Comparison of ENCODE assay signal across 8 mouse cellular contexts in the genomic region with DNA sequence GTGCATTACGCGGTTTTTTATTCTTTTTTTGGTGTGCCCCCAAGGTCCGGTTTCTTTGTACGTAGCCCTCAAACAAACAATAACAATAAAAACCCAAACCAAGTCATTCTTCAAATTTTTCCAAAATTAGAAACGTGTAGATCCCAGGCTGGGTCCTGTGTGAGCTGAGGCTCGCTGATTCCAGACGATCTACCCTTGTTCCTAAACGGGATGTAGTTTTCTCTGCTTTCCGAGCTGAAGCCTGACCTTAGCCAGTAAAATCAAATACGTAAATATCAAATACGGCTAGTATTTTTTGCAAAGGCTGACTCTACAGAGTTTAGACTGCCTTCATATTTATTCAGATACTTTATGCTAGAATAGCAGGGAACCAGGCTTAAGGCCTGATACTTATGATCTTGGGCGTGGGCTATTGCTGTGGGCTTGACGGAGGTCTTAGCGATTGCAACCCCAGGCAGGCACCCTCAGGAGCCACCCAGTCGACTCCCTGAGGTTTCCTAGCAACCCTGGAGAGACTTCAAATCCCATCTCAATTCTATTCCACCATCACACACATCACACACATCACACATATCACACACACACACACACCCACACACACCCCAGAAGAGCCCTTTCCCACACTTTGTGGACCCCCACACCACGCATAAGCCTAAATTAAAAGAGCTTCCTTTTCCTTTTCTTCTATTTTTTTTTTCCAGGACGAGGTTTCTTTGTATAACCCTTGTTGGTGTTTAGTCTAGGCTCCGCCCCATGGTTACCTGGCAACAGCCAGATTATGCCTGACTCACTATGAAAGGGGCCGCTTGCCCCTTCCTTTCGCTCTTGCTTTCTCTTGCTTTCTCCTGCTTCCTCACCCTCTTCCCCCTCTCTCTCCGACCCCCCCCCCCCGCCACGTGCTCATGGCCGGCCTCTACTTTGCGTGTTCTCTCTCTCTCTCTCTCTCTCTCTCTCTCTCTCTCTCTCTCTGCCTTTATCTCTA. TPM values are rescaled to one million over a fixed set of nuclear protein-coding genes. Genes with fewer than 3 reads are reported as not detected.
A peak's percentile ranks its signal among the peaks of the same experiment; 100 is the strongest.
DNase-seq lines count a peak whose midpoint lies in the region; ATAC-seq and TF ChIP-seq lines count a peak whose summit lies in the region.

No protein-coding gene starts in this region.

- H3K36me3 ChIP-seq in heart, postnatal 0 days (replicated peaks; ENCODE audit: control insufficient read depth, insufficient read depth, low read length), result no peaks in the 10 kb centered on the region
- H3K36me3 ChIP-seq in liver, postnatal 0 days (replicated peaks; ENCODE audit: insufficient read depth, low read length), result no peaks in the 10 kb centered on the region
- H3K36me3 ChIP-seq in neural tube, embryonic 15.5 days, result no peaks in the 10 kb centered on the region

- H3K4me3 ChIP-seq in bone marrow macrophage, adult 2 months (ENCODE audit: insufficient read depth, low read length), result peak overlapping the region; percentile 49
- H3K4me3 ChIP-seq in heart, postnatal 0 days (ENCODE audit: low read depth, low read length), result peak overlapping the region; percentile 19
- H3K4me3 ChIP-seq in liver, postnatal 0 days (ENCODE audit: low read depth, low read length), result peak overlapping the region; percentile 40
- peak overlapping the region; percentile 36 for H3K4me3 ChIP-seq in neural tube, embryonic 15.5 days (replicated peaks)

- no peak for TF ChIP-seq CTCF in bone marrow macrophage, adult 2 months (IDR thresholded peaks at IDR 0.05; ENCODE audit: low read depth, low read length)
- TF ChIP-seq CTCF in heart, postnatal 0 days (IDR thresholded peaks at IDR 0.05; ENCODE audit: low read depth), result no peak
- TF ChIP-seq CTCF in liver, postnatal 0 days (IDR thresholded peaks at IDR 0.05; ENCODE audit: low read depth), result no peak

- no peak for TF ChIP-seq POLR2A in bone marrow macrophage, adult 2 months (IDR thresholded peaks at IDR 0.05; ENCODE audit: borderline replicate concordance, low read depth, low read length)

- no peaks in the 10 kb centered on the region for H3K27me3 ChIP-seq in heart, postnatal 0 days (ENCODE audit: control insufficient read depth, insufficient read depth, low read length)
- no peaks in the 10 kb centered on the region for H3K27me3 ChIP-seq in liver, postnatal 0 days (ENCODE audit: insufficient read depth, low read length)
- H3K27me3 ChIP-seq in neural tube, embryonic 15.5 days (replicated peaks), result no peaks in the 10 kb centered on the region

- peak overlapping the region; percentile 48 for H3K4me2 ChIP-seq in heart, postnatal 0 days (ENCODE audit: low read depth, low read length)
- peak overlapping the region; percentile 70 for H3K4me2 ChIP-seq in liver, postnatal 0 days (ENCODE audit: low read depth, low read length)
- peak overlapping the region; percentile 54 for H3K4me2 ChIP-seq in neural tube, embryonic 15.5 days

- H3K27ac ChIP-seq in bone marrow macrophage, adult 2 months (ENCODE audit: insufficient read depth, low read depth, low read length), result peak overlapping the region; percentile 100
- peak overlapping the region; percentile 97 for H3K27ac ChIP-seq in heart, postnatal 0 days (ENCODE audit: low read depth)
- peak overlapping the region; percentile 100 for H3K27ac ChIP-seq in liver, postnatal 0 days (ENCODE audit: low read depth)
- peak overlapping the region; percentile 97 for H3K27ac ChIP-seq in neural tube, embryonic 15.5 days (replicated peaks)

- DNase-seq in heart, postnatal 0 days (ENCODE audit: low spot score), result peak; percentile 93
- peak; percentile 90 to 94 for DNase-seq in kidney, postnatal 25 days
- peak; percentile 87 for DNase-seq in liver, postnatal 0 days
- DNase-seq in thymus, adult 18-20 months, result peak; percentile 69 to 86

- H3K9me3 ChIP-seq in heart, postnatal 0 days (replicated peaks; ENCODE audit: control insufficient read depth, low read length), result no peaks in the 10 kb centered on the region
- H3K9me3 ChIP-seq in liver, postnatal 0 days (ENCODE audit: low read length), result no peaks in the 10 kb centered on the region
- H3K9me3 ChIP-seq in neural tube, embryonic 15.5 days (replicated peaks), result no peaks in the 10 kb centered on the region

- peaks cover 33% of the 10 kb centered on the region for H3K4me1 ChIP-seq in bone marrow macrophage, adult 2 months (ENCODE audit: control insufficient read depth, insufficient read depth, low read length)
- peaks cover 25% of the 10 kb centered on the region for H3K4me1 ChIP-seq in heart, postnatal 0 days (ENCODE audit: control insufficient read depth, insufficient read depth)
- H3K4me1 ChIP-seq in liver, postnatal 0 days (ENCODE audit: insufficient read depth), result peaks cover 37% of the 10 kb centered on the region
- H3K4me1 ChIP-seq in neural tube, embryonic 15.5 days, result peaks cover 39% of the 10 kb centered on the region

- WGBS in heart, postnatal 0 days, result 11% methylated on average over 23 of the region's 25 CpGs
- 8% methylated on average over 24 of the region's 25 CpGs for WGBS in liver, postnatal 0 days (ENCODE audit: insufficient replicate concordance)
- WGBS in neural tube, embryonic 15.5 days, result 6% methylated on average over 23 of the region's 25 CpGs

- H3K9ac ChIP-seq in heart, postnatal 0 days (replicated peaks; ENCODE audit: low read depth, low read length), result peak overlapping the region; percentile 39
- peak overlapping the region; percentile 63 for H3K9ac ChIP-seq in liver, postnatal 0 days (replicated peaks)
- peak overlapping the region; percentile 46 for H3K9ac ChIP-seq in neural tube, embryonic 15.5 days (replicated peaks)

- TF ChIP-seq EP300 in heart, postnatal 0 days (IDR thresholded peaks at IDR 0.05; ENCODE audit: low read depth), result no peak
- no peak for TF ChIP-seq EP300 in liver, postnatal 0 days (IDR thresholded peaks at IDR 0.05; ENCODE audit: low read depth)

- ATAC-seq in CD4-positive, CD25-positive, alpha-beta regulatory T cell, adult 4 months, result peak; percentile 67
- ATAC-seq in erythroid progenitor cell, adult 5-6 weeks (replicated peaks; ENCODE audit: low FRiP score, poor library complexity, severe bottlenecking), result peak; percentile 36; the same call in 1 of the 2 replicates
- no peak for ATAC-seq in heart, postnatal 0 days (ENCODE audit: insufficient read depth, low read depth)
- ATAC-seq in liver, postnatal 0 days, result no peak
- peak; percentile 65 for ATAC-seq in neural tube, embryonic 15.5 days (ENCODE audit: low FRiP score)

RNA-seq across cellular contexts. Expression of a gene that starts 3.9 kb away (rescaled TPM):
- 1,000 to 10,000 TPM in 1 of 2 experiments, 100 to 1,000 TPM in 1; 954 to 1,216 TPM for polyA plus RNA-seq in CD4-positive, CD25-positive, alpha-beta regulatory T cell, adult 4 months (2017; shearing (Covaris generic))
- polyA plus RNA-seq in bone marrow macrophage, adult 2 months (2012; ENCODE audit: insufficient read depth, insufficient read length, missing spikeins), result 808 and 810 TPM in 2 replicates
- total RNA-seq in erythroid progenitor cell, adult 5-6 weeks (2015; ENCODE audit: low replicate concordance), result 158 and 186 TPM in 2 replicates
- 215 and 222 TPM in 2 replicates for total RNA-seq in erythroid progenitor cell, adult 5-6 weeks (2017; ENCODE audit: low replicate concordance)
- total RNA-seq in heart, postnatal 0 days (2014; rRNA removed; ENCODE audit: low replicate concordance), result 889 and 1,003 TPM in 2 replicates
- polyA plus RNA-seq in heart, postnatal 0 days (2015; fragmentation: Nextera tagmentation; extraction: Ambion mirVana), result 742 and 892 TPM in 2 replicates
- 369 and 531 TPM in 2 replicates for polyA plus RNA-seq in liver, postnatal 0 days (2015; fragmentation: Nextera tagmentation; extraction: Ambion mirVana)
- 1,353 and 1,380 TPM in 2 replicates for polyA plus RNA-seq in neural tube, embryonic 15.5 days (2015; fragmentation: Nextera tagmentation; extraction: Ambion mirVana)

RNA-seq across cellular contexts. Expression of a gene that starts 4.8 kb away (rescaled TPM):
- 1 to 10 TPM in 1 of 2 experiments, under 1 TPM in 1; 0.70 to 1.0 TPM for polyA plus RNA-seq in CD4-positive, CD25-positive, alpha-beta regulatory T cell, adult 4 months (2017; shearing (Covaris generic))
- not detected in 2 replicates for polyA plus RNA-seq in bone marrow macrophage, adult 2 months (2012; ENCODE audit: insufficient read depth, insufficient read length, missing spikeins)
- not detected in 2 replicates for total RNA-seq in erythroid progenitor cell, adult 5-6 weeks (2015; ENCODE audit: low replicate concordance)
- total RNA-seq in erythroid progenitor cell, adult 5-6 weeks (2017; ENCODE audit: low replicate concordance), result not detected in 2 replicates
- not detected in 2 replicates for total RNA-seq in heart, postnatal 0 days (2014; rRNA removed; ENCODE audit: low replicate concordance)
- 0.32 and 0.78 TPM in 2 replicates for polyA plus RNA-seq in heart, postnatal 0 days (2015; fragmentation: Nextera tagmentation; extraction: Ambion mirVana)
- 0.17 and 0.18 TPM in 2 replicates for polyA plus RNA-seq in liver, postnatal 0 days (2015; fragmentation: Nextera tagmentation; extraction: Ambion mirVana)
- polyA plus RNA-seq in neural tube, embryonic 15.5 days (2015; fragmentation: Nextera tagmentation; extraction: Ambion mirVana), result 0.59 and 0.74 TPM in 2 replicates

RNA-seq across cellular contexts. Expression of a gene that starts 40.0 kb away (rescaled TPM):
- 1 to 10 TPM; 8.4 to 8.6 TPM for polyA plus RNA-seq in CD4-positive, CD25-positive, alpha-beta regulatory T cell, adult 4 months (2017; shearing (Covaris generic))
- 13.1 and 18.4 TPM in 2 replicates for polyA plus RNA-seq in bone marrow macrophage, adult 2 months (2012; ENCODE audit: insufficient read depth, insufficient read length, missing spikeins)
- 3.2 and 5.0 TPM in 2 replicates for total RNA-seq in erythroid progenitor cell, adult 5-6 weeks (2015; ENCODE audit: low replicate concordance)
- total RNA-seq in erythroid progenitor cell, adult 5-6 weeks (2017; ENCODE audit: low replicate concordance), result 3.6 and 15.9 TPM in 2 replicates
- 5.9 and 16.2 TPM in 2 replicates for total RNA-seq in heart, postnatal 0 days (2014; rRNA removed; ENCODE audit: low replicate concordance)
- 5.5 and 6.8 TPM in 2 replicates for polyA plus RNA-seq in heart, postnatal 0 days (2015; fragmentation: Nextera tagmentation; extraction: Ambion mirVana)
- polyA plus RNA-seq in liver, postnatal 0 days (2015; fragmentation: Nextera tagmentation; extraction: Ambion mirVana), result 3.3 and 3.4 TPM in 2 replicates
- polyA plus RNA-seq in neural tube, embryonic 15.5 days (2015; fragmentation: Nextera tagmentation; extraction: Ambion mirVana), result 9.9 and 10.9 TPM in 2 replicates

RNA-seq across cellular contexts. Expression of a gene that starts 47.5 kb away (rescaled TPM):
- polyA plus RNA-seq in CD4-positive, CD25-positive, alpha-beta regulatory T cell, adult 4 months (2017; shearing (Covaris generic)), result 1 to 10 TPM; 4.3 to 7.5 TPM
- polyA plus RNA-seq in bone marrow macrophage, adult 2 months (2012; ENCODE audit: insufficient read depth, insufficient read length, missing spikeins), result 11.6 and 11.8 TPM in 2 replicates
- total RNA-seq in erythroid progenitor cell, adult 5-6 weeks (2015; ENCODE audit: low replicate concordance), result 5.4 and 10.5 TPM in 2 replicates
- total RNA-seq in erythroid progenitor cell, adult 5-6 weeks (2017; ENCODE audit: low replicate concordance), result 2.0 and 2.4 TPM in 2 replicates
- total RNA-seq in heart, postnatal 0 days (2014; rRNA removed; ENCODE audit: low replicate concordance), result 27.8 and 41.5 TPM in 2 replicates
- polyA plus RNA-seq in heart, postnatal 0 days (2015; fragmentation: Nextera tagmentation; extraction: Ambion mirVana), result 59.2 and 65.8 TPM in 2 replicates
- polyA plus RNA-seq in liver, postnatal 0 days (2015; fragmentation: Nextera tagmentation; extraction: Ambion mirVana), result 20.2 and 20.9 TPM in 2 replicates
- polyA plus RNA-seq in neural tube, embryonic 15.5 days (2015; fragmentation: Nextera tagmentation; extraction: Ambion mirVana), result 37.3 and 40.6 TPM in 2 replicates

RNA-seq across cellular contexts. Expression of a gene that starts 53.0 kb away (rescaled TPM):
- polyA plus RNA-seq in CD4-positive, CD25-positive, alpha-beta regulatory T cell, adult 4 months (2017; shearing (Covaris generic)), result 10 to 100 TPM in 1 of 2 experiments, 1 to 10 TPM in 1; 5.9 to 11.6 TPM
- 101 and 120 TPM in 2 replicates for polyA plus RNA-seq in bone marrow macrophage, adult 2 months (2012; ENCODE audit: insufficient read depth, insufficient read length, missing spikeins)
- total RNA-seq in erythroid progenitor cell, adult 5-6 weeks (2015; ENCODE audit: low replicate concordance), result 33.9 and 39.0 TPM in 2 replicates
- total RNA-seq in erythroid progenitor cell, adult 5-6 weeks (2017; ENCODE audit: low replicate concordance), result 35.3 and 44.2 TPM in 2 replicates
- 79.8 and 84.2 TPM in 2 replicates for total RNA-seq in heart, postnatal 0 days (2014; rRNA removed; ENCODE audit: low replicate concordance)
- polyA plus RNA-seq in heart, postnatal 0 days (2015; fragmentation: Nextera tagmentation; extraction: Ambion mirVana), result 53.7 and 58.2 TPM in 2 replicates
- 105 and 109 TPM in 2 replicates for polyA plus RNA-seq in liver, postnatal 0 days (2015; fragmentation: Nextera tagmentation; extraction: Ambion mirVana)
- 50.5 and 55.5 TPM in 2 replicates for polyA plus RNA-seq in neural tube, embryonic 15.5 days (2015; fragmentation: Nextera tagmentation; extraction: Ambion mirVana)

Comparison
In these comparisons a context has a peak if more than half of its experiments do, and no peak if none do; other contexts are left out.
1. ATAC-seq: peak in CD4-positive, CD25-positive, alpha-beta regulatory T cell, adult 4 months (single experiment), erythroid progenitor cell, adult 5-6 weeks (single experiment) and neural tube, embryonic 15.5 days (single experiment); none in heart, postnatal 0 days (single experiment) and liver, postnatal 0 days (single experiment).
2. Peak in every context shown above with its lines, with median percentiles within 50 percentile points of each other: H3K27ac ChIP-seq, H3K4me3 ChIP-seq, DNase-seq, H3K4me2 ChIP-seq and H3K9ac ChIP-seq.